Mouse (Mus musculus) lung, postnatal 0 days (tissue): Measurements from ENCODE around the gene Pdzrn4. TPM values are rescaled to one million over a fixed set of nuclear protein-coding genes. Genes with fewer than 3 reads are reported as not detected.
A peak's percentile ranks its signal among the peaks of the same experiment; 100 is the strongest.

Experiments used
- ATAC-seq: fragments of 200-750 bp; cut with Nextera tagmentation; 2 replicates; pipeline ENCODE4 v1.8.0; 2017; ENCODE audit warnings: moderate library complexity
- DNase-seq: peaks from one replicate; pipeline ENCODE4 v3.0.0-alpha.2; 2016; ENCODE audit warnings: low spot score
- H3K27ac ChIP-seq: fragments of 300-500 bp; sonication (generic); 2 replicates; pipeline ENCODE4 v1.5.1; 2014; ENCODE audit warnings: antibody characterized with exemption, mild to moderate bottlenecking, low read length, mixed read lengths
- H3K27me3 ChIP-seq: fragments of 300-500 bp; sonication (generic); replicated peaks from 2 replicates; pipeline ENCODE4 v1.6.1; 2014; ENCODE audit warnings: low read length, mixed read lengths; ENCODE audit not compliant: insufficient read depth
- H3K36me3 ChIP-seq: fragments of 300-500 bp; sonication (generic); 2 replicates; pipeline ENCODE4 v1.6.1; 2014; ENCODE audit warnings: low read length, mixed read lengths; ENCODE audit not compliant: insufficient read depth
- H3K4me1 ChIP-seq: fragments of 300-500 bp; sonication (generic); 2 replicates; pipeline ENCODE4 v1.6.1; 2014; ENCODE audit warnings: antibody characterized with exemption, low read depth, low read length, mixed read lengths; ENCODE audit not compliant: insufficient read depth
- H3K4me2 ChIP-seq: fragments of 300-500 bp; sonication (generic); replicated peaks from 2 replicates; pipeline ENCODE4 v1.6.1; 2014; ENCODE audit warnings: low read depth, mild to moderate bottlenecking, low read length, moderate library complexity, mixed read lengths
- H3K4me3 ChIP-seq: fragments of 300-500 bp; sonication (generic); 2 replicates; pipeline ENCODE4 v1.5.1; 2014; ENCODE audit warnings: low read depth, low read length
- H3K9ac ChIP-seq: fragments of 300-500 bp; sonication (generic); replicated peaks from 2 replicates; pipeline ENCODE4 v1.6.1; 2014; ENCODE audit warnings: low read depth, mild to moderate bottlenecking
- H3K9me3 ChIP-seq: fragments of 300-500 bp; sonication (generic); 2 replicates; pipeline ENCODE4 v1.6.1; 2016; ENCODE audit warnings: low read length, mixed read lengths
- CTCF ChIP-seq: IDR thresholded peaks from 2 replicates; pipeline ENCODE4 v1.5.1; 2016; ENCODE audit warnings: antibody characterized with exemption, mild to moderate bottlenecking
- EP300 ChIP-seq: IDR thresholded peaks from 2 replicates; pipeline ENCODE4 v1.6.1; 2016; ENCODE audit warnings: antibody characterized with exemption, mild to moderate bottlenecking, control low read depth
- WGBS: fragments of 180-500 bp; shearing (Covaris S2); extraction: QIAGEN DNeasy Blood & Tissue Kit; methylation state at CpG from one replicate; pipeline ENCODE4 v1.1.7; 2014; 5-methylcytosine and 5-hydroxymethylcytosine counted together
- polyA plus RNA-seq: library from polyadenylated mRNA; unstranded; fragments of >200 nt; fragmentation: Nextera tagmentation; extraction: Ambion mirVana; gene quantifications from 2 replicates; pipeline ENCODE4 v1.2.1, GENCODE M21; 2015

Gene Pdzrn4
- polyA plus RNA-seq, 1 experiment from 2014 or later: 0.60 TPM

GRCm38 (mm10) chr15:92587431-92587830 lies 190.8 kb downstream of the Pdzrn4 start:
- no peaks in the 10 kb centered on the region for H3K9me3 ChIP-seq
- no peaks in the 10 kb centered on the region for H3K27me3 ChIP-seq
- H3K4me2 ChIP-seq: no peak overlapping the region
- DNase-seq: no peak
- no peaks in the 10 kb centered on the region for H3K36me3 ChIP-seq
- no peak overlapping the region for H3K4me3 ChIP-seq
- ATAC-seq: no peak
- no peak overlapping the region for H3K27ac ChIP-seq
- no peak overlapping the region for H3K9ac ChIP-seq
- no peak for TF ChIP-seq CTCF
- no peak for TF ChIP-seq EP300
- 88% methylated on average over 1 of the region's 1 CpGs for WGBS
- H3K4me1 ChIP-seq: no peaks in the 10 kb centered on the region

GRCm38 (mm10) chr15:92594721-92595120 lies 198.0 kb downstream of the Pdzrn4 start:
- ATAC-seq: no peak

GRCm38 (mm10) chr15:92597011-92597780 lies 200.5 kb downstream of the Pdzrn4 start:
- peak overlapping the region; percentile 56 for H3K4me2 ChIP-seq
- peak overlapping the region; percentile 35 for H3K4me3 ChIP-seq
- ATAC-seq: peak; percentile 40; the same call in 1 of the 2 replicates
- no peak overlapping the region for H3K9ac ChIP-seq
- no peaks in the 10 kb centered on the region for H3K36me3 ChIP-seq
- H3K27me3 ChIP-seq: no peaks in the 10 kb centered on the region
- no peaks in the 10 kb centered on the region for H3K9me3 ChIP-seq
- no peak; the same call in 1 of the 2 replicates for TF ChIP-seq CTCF
- no peak for TF ChIP-seq EP300
- DNase-seq: peak; percentile 21
- 1% methylated on average over 20 of the region's 20 CpGs for WGBS
- no peaks in the 10 kb centered on the region for H3K4me1 ChIP-seq
- no peak overlapping the region for H3K27ac ChIP-seq

More at GRCm38 (mm10) chr15:92594721-92595120, 198.0 kb downstream of the Pdzrn4 start:
- Histone ChIP-seq H3K4me1 (no peaks in the 10 kb centered on the region), H3K9ac (no peak overlapping the region), H3K36me3 (no peaks in the 10 kb centered on the region), H3K27me3 (no peaks in the 10 kb centered on the region), H3K27ac (no peak overlapping the region), H3K4me3 (no peak overlapping the region), H3K9me3 (no peaks in the 10 kb centered on the region), H3K4me2 (no peak overlapping the region)
- DNase-seq: no peak
- TF ChIP-seq EP300 (no peak), CTCF (no peak)
- WGBS: 14% methylated on average over 2 of the region's 2 CpGs

DNA sequence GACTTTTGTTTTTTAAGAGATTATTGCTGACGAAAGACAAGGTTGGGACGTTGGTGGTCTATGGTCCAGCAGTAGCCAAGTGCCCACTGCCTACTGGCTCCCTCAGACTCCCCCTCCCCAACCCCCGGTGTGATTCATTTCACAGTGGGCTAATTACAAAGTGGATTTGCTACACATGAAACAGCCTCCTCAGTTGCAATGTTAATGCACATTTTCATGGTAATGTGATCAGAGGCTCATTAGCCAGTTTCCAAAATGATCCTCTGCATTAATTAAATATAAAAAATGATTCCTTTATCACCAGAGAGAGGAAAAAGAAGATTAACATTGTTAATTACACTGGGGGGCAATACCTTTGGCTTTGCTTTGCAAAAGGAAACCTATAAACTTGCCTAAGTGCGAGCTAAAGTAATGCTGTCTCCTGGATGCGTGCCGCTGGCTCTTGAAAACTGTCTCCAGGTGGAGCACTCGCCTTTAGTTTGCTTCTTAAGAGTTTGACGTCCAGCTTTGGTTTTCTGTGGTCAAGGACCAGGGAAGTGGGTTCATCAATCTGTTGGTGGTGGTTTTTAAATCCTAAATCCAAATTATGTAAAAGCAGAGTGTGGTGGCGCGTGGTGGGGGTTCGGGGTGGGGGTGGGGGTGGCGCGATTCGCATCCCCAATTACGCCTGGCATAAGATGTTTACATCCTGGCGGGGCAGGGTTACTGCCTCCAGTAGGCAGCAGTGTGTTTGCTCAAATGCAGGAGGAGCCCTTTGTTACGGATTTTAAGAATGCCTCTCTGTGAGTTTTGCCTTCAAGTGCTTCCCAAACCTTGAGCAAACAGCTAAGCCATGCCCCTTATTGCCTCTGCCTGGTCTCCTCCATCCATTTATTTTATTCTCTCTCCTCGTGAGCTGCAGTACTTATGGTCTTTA lies 202.0 kb downstream of the Pdzrn4 start:
- peak; percentile 37 for TF ChIP-seq CTCF
- TF ChIP-seq EP300: no peak
- H3K36me3 ChIP-seq: no peaks in the 10 kb centered on the region
- no peaks in the 10 kb centered on the region for H3K27me3 ChIP-seq
- no peak for ATAC-seq
- H3K4me2 ChIP-seq: peak overlapping the region; percentile 46
- no peaks in the 10 kb centered on the region for H3K9me3 ChIP-seq
- no peaks in the 10 kb centered on the region for H3K4me1 ChIP-seq
- peak overlapping the region; percentile 20; the same call in 1 of the 2 replicates for H3K4me3 ChIP-seq
- peak; percentile 32 for DNase-seq
- WGBS: 2% methylated on average over 18 of the region's 18 CpGs
- H3K9ac ChIP-seq: no peak overlapping the region
- H3K27ac ChIP-seq: no peak overlapping the region

DNA sequence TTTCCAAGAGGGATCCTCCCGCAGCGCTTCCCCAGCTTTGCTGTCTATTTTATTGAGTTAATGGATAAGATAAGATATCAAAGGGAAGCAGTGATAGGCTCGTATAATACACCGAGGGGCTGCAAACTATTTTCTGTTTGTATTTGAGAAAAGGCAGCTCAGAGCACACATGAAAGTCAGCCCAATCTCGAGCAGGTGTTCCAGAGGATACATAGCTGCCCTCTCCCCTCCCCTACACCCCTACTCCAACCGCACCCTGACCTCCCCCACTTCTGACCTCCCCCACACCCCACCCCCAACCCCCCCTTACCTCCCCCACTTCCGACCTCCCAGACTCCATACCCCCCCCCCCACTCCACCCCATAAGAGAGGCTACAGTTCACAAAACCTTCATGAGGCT lies 202.7 kb downstream of the Pdzrn4 start:
- H3K27ac ChIP-seq: no peak overlapping the region
- peak overlapping the region; percentile 46 for H3K4me2 ChIP-seq
- TF ChIP-seq EP300 (no peak), CTCF (no peak)
- H3K9ac ChIP-seq: no peak overlapping the region
- H3K4me1 ChIP-seq: no peaks in the 10 kb centered on the region
- H3K36me3 ChIP-seq: no peaks in the 10 kb centered on the region
- ATAC-seq: no peak
- no peaks in the 10 kb centered on the region for H3K9me3 ChIP-seq
- H3K27me3 ChIP-seq: no peaks in the 10 kb centered on the region
- no peak overlapping the region for H3K4me3 ChIP-seq
- DNase-seq: no peak
- 6% methylated on average over 7 of the region's 7 CpGs for WGBS

DNA sequence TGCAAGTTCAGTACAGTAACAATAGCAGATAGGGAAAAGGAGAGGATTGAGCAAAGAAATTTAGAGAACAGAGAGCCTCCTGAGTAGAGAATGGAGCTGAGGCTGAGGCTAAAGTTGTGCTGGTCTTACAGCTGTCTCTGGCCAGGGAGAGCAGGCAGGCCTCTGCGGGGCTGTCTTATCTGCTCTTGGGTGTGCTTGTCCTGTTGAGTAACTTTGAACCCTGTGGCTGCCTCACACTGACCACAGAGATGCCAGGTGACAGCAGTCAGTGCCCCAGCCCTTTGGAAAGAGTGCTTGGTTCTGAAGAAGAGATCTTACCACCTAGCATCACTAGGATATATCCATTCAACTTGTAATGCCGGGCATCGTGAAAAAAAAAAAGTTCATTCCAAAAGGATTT lies 214.2 kb downstream of the Pdzrn4 start:
- no peak overlapping the region for H3K4me3 ChIP-seq
- no peak overlapping the region for H3K27ac ChIP-seq
- TF ChIP-seq CTCF (no peak), EP300 (no peak)
- no peaks in the 10 kb centered on the region for H3K9me3 ChIP-seq
- no peak overlapping the region for H3K9ac ChIP-seq
- WGBS: 75% methylated on average over 3 of the region's 3 CpGs
- ATAC-seq (no peak), DNase-seq (no peak)
- no peaks in the 10 kb centered on the region for H3K36me3 ChIP-seq
- no peaks in the 10 kb centered on the region for H3K27me3 ChIP-seq
- no peak overlapping the region for H3K4me2 ChIP-seq
- H3K4me1 ChIP-seq: no peaks in the 10 kb centered on the region
